Mouse (Mus musculus): ENCODE data around the gene Lin37.

- TF ChIP-seq POLR2A (IDR thresholded peaks at IDR 0.05; ENCODE audit: extremely low read depth, insufficient read depth, low read length): no peak
- no peak for TF ChIP-seq CTCF (IDR thresholded peaks at IDR 0.05; ENCODE audit: extremely low read depth, insufficient read depth, low read length)
These were observed 12.8 kb upstream of the Lin37 start for GRCm38 (mm10) chr7:30572389-30572788.
